Mouse (Mus musculus): ENCODE results near the gene Cnga4. TPM values are rescaled to one million over a fixed set of nuclear protein-coding genes. Genes with fewer than 3 reads are reported as not detected.
"Not testable (repeated sequence)": the region's sequence is repeated elsewhere in the genome, so short reads cannot be mapped to it uniquely, and the experiment has no call there.

Cnga4 gene
- polyA plus RNA-seq, 1 experiment from 2014 or later: 0.09 TPM

DNA sequence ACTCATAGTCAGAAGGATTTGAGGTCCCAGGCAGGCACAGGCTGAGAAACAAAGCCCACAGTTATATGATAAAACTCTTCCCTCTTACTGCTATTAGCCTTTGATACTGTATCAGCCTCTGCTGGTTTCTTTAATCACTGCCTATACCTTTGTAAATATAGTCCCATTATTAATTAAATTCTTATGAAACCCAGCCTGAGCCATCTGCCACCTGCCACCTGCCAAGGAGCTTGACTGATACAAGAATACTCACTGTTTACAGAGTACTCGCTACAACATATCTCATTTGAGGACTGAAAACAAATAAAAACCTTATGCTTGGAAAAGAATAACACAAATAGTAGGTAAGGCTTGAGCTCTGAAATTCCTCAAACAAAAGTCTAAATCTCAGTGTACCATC, 9.8 kb upstream of the Cnga4 start:
- H3K9me3 ChIP-seq: no peaks in the 10 kb centered on the region
- H3K4me1 ChIP-seq: peaks cover 10% of the 10 kb centered on the region
- no peak overlapping the region for H3K4me3 ChIP-seq
- WGBS: 79% methylated on average over 1 of the region's 1 CpGs
- H3K27ac ChIP-seq: no peak overlapping the region
- H3K36me3 ChIP-seq (replicated peaks): peaks cover 39% of the 10 kb centered on the region
- H3K27me3 ChIP-seq (ENCODE audit: poor library complexity, severe bottlenecking): no peaks in the 10 kb centered on the region
- no peak for DNase-seq (ENCODE audit: extremely low spot score, low spot score)

DNA sequence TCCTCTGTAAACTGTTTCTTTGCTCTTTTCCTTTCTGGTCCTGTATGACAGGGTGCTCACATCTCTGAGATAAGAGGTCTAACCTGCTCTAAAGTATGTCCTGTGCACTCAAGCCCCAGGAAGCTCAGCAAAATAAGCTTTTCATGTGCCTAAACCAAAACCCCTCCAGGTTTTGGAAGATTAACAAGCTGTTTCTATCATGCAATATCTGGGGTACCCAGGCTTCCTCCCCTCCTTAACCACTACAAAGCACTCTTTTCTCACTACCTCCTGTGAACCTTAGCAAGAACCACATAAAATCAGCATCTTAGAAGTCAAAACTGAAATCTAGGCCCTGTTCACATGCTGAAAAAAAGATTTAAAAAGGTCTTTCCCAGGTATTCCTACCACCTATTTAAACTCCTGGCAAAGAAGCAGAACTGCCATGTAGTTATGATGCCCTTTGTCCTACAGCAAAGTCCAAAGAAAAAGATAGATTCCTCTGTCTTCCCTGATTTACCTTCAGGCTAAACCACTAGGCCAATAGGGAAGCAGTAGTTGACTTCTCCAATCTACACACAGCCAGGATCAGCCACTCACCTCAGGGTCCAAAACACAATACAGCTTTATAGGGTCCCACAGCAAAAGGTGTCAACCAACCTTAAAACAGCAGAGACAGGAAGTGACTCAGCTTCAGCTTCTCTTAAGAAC, 9.1 kb upstream of the Cnga4 start:
- DNase-seq (ENCODE audit: extremely low spot score, low spot score): no peak
- no peaks in the 10 kb centered on the region for H3K9me3 ChIP-seq
- H3K36me3 ChIP-seq (replicated peaks): peaks cover 33% of the 10 kb centered on the region
- H3K4me3 ChIP-seq: no peak overlapping the region
- peaks cover 10% of the 10 kb centered on the region for H3K4me1 ChIP-seq
- no peaks in the 10 kb centered on the region for H3K27me3 ChIP-seq (ENCODE audit: poor library complexity, severe bottlenecking)
- no peak overlapping the region for H3K27ac ChIP-seq

DNA sequence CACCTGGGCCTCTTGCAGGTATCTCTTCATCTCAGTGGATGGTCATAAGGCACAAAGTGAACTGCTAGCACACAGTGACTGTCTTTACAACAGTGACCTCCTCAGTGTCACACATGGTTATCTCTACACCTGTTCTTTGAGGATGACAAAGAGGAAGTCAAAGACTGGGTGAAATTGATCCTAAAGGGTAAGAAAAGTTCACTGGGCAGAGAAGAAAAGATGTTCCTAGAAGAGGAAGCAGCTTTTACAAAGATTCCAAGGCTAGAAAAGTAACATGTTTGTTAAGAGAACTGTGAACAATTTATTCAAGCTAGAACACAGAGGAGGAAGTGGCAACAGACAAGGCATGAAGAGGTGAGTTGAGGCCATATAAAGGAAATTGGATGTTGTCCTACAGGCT, 8.2 kb upstream of the Cnga4 start:
- no peaks in the 10 kb centered on the region for H3K9me3 ChIP-seq
- H3K27me3 ChIP-seq (ENCODE audit: poor library complexity, severe bottlenecking): no peaks in the 10 kb centered on the region
- H3K4me1 ChIP-seq: peaks cover 16% of the 10 kb centered on the region
- H3K36me3 ChIP-seq (replicated peaks): peaks cover 31% of the 10 kb centered on the region
- no peak for DNase-seq (ENCODE audit: extremely low spot score, low spot score)
- H3K27ac ChIP-seq: no peak overlapping the region
- no peak overlapping the region for H3K4me3 ChIP-seq

DNA sequence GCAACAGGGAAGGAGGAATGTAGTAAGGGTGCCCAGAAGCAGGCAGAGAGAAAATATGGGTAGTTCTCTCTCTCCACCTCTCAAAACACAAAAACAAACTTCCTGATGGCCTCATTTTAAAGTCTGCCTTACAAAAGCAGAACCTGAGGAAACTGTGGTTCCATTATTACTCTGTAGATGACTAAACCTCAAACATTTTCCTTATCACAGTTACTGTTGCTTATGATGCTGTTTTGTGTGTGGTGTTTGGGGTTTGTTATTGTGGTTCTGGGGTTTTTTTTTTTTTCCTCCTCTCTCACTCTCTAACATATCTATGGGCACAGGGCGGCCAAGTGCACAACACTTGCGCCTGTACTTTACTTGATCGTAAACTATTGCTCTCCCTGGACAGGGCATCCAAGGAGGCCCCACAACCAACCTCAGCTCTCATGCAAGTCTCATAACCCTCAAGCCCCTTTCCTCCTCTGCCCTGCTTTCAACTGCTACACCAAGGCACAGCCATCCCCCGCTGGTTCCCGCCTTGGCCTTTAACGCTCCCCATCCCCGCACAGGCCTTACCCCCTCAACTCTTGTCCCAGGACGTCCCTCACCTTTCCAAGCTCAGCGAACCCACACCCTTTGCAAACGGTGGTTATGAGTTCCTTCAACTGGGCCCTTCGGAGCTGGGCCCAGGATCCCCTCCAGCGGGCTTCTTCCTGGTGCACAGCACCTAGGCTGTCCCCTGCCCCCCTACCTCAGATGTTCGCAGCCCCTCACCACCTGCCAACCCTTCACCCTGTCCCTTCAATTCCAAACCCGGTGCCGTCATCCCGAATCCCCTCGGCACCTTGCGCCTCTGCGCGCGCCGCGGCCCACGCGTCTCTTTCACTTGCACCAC, 5.1 kb upstream of the Cnga4 start:
- DNase-seq (ENCODE audit: extremely low spot score, low spot score): no peak

DNA sequence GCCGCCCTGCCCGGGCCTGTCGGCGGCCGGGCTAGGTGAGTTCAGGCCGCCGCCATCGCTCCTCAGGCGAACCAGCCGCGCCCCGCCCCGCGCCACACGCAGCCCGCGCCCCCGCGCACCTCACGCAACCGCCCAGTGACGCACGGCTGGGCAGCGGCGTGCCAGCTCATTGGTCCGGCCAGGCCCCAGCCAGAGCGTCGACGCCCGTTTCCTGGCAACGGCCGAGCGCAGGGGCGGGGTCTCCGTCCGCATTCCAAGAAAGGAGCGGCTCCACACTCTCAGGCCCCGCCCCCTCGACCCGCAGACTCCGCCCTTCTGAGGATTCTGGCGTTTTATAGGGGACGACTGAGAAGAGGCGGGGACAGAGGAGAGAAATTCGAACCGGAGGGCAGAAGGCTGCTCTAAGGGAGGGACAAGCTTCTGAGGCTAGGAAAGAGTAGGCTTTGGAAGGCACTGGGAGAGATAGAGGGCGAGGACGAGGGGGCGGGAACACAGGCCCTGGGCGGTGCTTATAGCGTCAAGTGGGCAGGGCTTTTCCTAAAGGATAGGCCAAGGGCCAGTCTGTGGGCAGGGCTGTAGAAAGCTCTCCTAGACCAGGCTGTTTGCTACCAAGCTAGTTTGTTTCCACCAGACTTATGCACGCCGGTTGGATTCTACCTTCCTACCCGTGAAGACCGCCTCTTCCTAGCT, 4.3 kb upstream of the Cnga4 start, which contains the start of gene Fam160a2:
Gene Fam160a2 (minus strand): TSS at position 120 of the 690 bp plus-strand sequence.
- Histone ChIP-seq H3K27ac (peak within 1 kb of the TSS; percentile 92), H3K9me3 (no peaks in the 10 kb centered on the region), H3K27me3 (ENCODE audit: poor library complexity, severe bottlenecking) (no peaks in the 10 kb centered on the region), H3K4me1 (peaks cover 17% of the 10 kb centered on the region), H3K36me3 (replicated peaks) (peaks cover 10% of the 10 kb centered on the region; the same call in 1 of the 2 replicates), H3K4me3 (peak within 1 kb of the TSS; percentile 83)
- peak; percentile 99 for DNase-seq (ENCODE audit: extremely low spot score, low spot score)
- under 1% methylated on average over 55 of the region's 55 CpGs for WGBS

More for the DNA sequence above, 5.1 kb upstream of the Cnga4 start:
- no peaks in the 10 kb centered on the region for H3K27me3 ChIP-seq (ENCODE audit: poor library complexity, severe bottlenecking)
- peak overlapping the region; percentile 83 for H3K4me3 ChIP-seq
- H3K4me1 ChIP-seq: peaks cover 17% of the 10 kb centered on the region
- H3K9me3 ChIP-seq: no peaks in the 10 kb centered on the region
- H3K36me3 ChIP-seq (replicated peaks): peaks cover 13% of the 10 kb centered on the region; the same call in 1 of the 2 replicates
- peak overlapping the region; percentile 92 for H3K27ac ChIP-seq
- 3% methylated on average over 25 of the region's 25 CpGs for WGBS

DNA sequence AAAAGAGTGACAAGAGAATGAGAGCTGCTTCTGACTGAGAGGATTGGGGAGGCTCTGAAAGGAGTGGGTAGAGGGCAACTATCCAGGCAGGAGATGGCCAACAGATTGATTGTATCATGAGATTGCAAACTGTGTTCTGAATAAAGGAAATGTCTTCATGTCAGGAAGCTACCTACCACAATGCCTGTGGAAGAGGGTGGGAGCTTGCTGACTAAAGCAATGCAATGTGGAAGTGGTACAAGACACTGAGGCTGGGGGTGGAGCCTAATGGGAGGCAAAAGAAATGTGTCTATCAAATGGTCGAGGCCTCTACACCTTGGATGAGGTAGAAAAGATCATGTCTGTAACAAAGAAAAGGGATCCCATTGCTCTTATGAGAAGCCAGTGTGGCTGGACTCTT, 2.0 kb downstream of the Cnga4 start:
- no peaks in the 10 kb centered on the region for H3K4me1 ChIP-seq
- DNase-seq (ENCODE audit: extremely low spot score, low spot score): no peak
- no peak overlapping the region for H3K4me3 ChIP-seq
- H3K9me3 ChIP-seq: no peaks in the 10 kb centered on the region
- WGBS: 70% methylated on average over 1 of the region's 1 CpGs
- no peaks in the 10 kb centered on the region for H3K36me3 ChIP-seq (replicated peaks)
- 0 out of 2 replicates have a peak, but pooled peaks cover 3% of the 10 kb centered on the region for H3K27me3 ChIP-seq (ENCODE audit: poor library complexity, severe bottlenecking)
- no peak overlapping the region for H3K27ac ChIP-seq

DNA sequence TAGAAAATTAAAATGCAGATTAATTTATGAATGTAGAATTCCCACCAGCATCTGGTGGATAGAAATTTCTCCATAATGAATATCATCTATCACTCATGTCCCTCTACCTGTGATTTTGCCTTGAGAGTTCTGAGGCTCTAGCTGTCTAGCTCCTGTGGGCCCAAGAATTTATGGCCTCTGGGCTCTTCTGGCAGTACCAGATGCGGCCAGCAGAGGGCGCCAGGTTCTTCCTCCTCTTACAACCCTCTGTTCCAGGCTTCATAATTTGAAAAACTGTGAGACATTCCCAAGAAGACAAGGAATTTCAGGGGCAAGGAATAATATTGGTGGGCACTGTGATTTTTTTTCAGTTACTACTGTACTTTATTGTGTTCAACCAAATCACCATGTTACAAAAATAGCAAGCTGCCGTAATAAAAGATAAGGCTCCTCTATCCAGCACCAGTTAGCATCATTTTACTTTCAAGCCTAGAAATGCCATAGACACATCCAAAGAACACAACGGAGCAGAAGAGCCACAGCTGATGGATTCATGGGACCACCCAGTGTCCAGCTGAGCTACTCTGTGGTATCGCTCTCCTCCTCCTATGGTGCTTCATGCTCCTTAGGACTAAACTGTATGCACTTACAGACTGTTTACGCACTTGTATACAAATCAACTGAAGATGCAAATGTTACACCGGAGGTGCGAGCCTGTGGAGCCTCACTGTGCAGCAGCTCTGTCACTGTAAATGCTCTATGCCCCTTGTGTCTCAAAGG, 7.7 kb downstream of the Cnga4 start:
- H3K4me1 ChIP-seq; H3K27ac ChIP-seq; H3K27me3 ChIP-seq (ENCODE audit: poor library complexity, severe bottlenecking); H3K9me3 ChIP-seq; H3K4me3 ChIP-seq; H3K36me3 ChIP-seq (replicated peaks): not testable (repeated sequence)
- DNase-seq (ENCODE audit: extremely low spot score, low spot score): peak; percentile 66
- 66% methylated on average over 8 of the region's 8 CpGs for WGBS

DNA sequence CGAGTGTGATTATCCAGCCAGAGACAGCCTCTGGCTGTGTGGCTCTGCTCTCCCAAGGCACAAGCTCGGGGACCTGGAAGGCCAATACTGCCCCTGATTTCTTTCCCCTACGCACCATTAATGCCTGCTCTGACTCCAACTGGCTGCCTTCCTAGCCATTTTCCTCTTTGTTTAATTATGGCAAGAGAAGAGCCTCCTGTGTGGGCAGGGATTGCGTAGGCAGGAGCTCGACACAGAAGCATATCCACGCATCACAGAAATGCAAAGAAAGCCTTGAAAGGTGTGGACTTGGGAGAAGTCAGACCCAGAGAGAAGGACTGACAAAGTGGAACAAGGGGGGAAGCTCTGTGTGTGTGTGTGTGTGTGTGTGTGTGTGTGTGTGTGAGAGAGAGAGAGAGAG, 10.0 kb downstream of the Cnga4 start:
- Histone ChIP-seq H3K4me1 (no peaks in the 10 kb centered on the region), H3K4me3 (no peak overlapping the region), H3K27ac (no peak overlapping the region), H3K36me3 (replicated peaks) (no peaks in the 10 kb centered on the region), H3K9me3 (no peaks in the 10 kb centered on the region), H3K27me3 (ENCODE audit: poor library complexity, severe bottlenecking) (0 out of 2 replicates have a peak, but pooled peaks cover 3% of the 10 kb centered on the region)
- 65% methylated on average over 6 of the region's 6 CpGs for WGBS
- no peak for DNase-seq (ENCODE audit: extremely low spot score, low spot score)

DNA sequence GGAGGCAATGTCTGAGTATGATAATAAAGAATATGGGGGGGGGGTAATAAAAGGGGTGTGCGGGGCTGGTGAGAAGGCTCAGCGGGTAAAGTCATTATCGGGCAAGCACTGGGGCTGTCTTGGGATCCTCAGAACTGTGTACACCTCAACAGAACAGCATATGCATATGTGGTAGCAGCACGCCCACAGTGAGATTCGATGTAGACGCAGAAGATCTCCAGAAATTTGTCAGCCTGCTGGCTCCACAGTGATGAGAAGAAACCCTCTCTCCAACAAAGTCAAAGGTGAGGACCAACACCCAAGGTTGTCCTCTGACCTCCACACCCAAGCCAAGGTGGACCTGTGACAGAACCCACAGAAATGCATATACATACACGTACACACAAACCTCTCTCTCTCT, 12.2 kb downstream of the Cnga4 start:
- no peaks in the 10 kb centered on the region for H3K27me3 ChIP-seq (ENCODE audit: poor library complexity, severe bottlenecking)
- no peak for DNase-seq (ENCODE audit: extremely low spot score, low spot score)
- H3K36me3 ChIP-seq (replicated peaks): no peaks in the 10 kb centered on the region
- 93% methylated on average over 7 of the region's 7 CpGs for WGBS
- H3K4me3 ChIP-seq: no peak overlapping the region
- H3K9me3 ChIP-seq: no peaks in the 10 kb centered on the region
- H3K4me1 ChIP-seq: no peaks in the 10 kb centered on the region
- H3K27ac ChIP-seq: no peak overlapping the region

DNA sequence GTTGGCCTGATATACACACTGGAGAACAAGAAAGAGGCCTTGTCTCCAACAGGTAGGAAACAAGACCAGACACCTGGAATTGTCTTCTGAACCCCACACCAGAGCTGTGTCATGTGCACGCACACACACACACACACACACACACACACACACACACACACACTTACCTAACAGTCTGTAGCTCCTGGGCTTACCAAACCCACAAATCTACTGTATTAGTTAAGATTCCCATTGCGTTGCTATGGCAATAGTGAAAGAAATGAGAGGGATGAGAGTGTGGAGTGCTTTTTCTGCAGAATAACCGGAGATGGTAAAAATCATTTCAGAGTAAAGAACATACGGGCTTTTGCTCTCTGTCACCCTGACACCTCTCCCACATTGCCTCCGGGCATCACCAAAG, 13.7 kb downstream of the Cnga4 start:
- Histone ChIP-seq H3K36me3 (replicated peaks) (no peaks in the 10 kb centered on the region), H3K9me3 (no peaks in the 10 kb centered on the region), H3K4me1 (no peaks in the 10 kb centered on the region), H3K27ac (no peak overlapping the region), H3K4me3 (no peak overlapping the region), H3K27me3 (ENCODE audit: poor library complexity, severe bottlenecking) (no peaks in the 10 kb centered on the region)
- WGBS: 92% methylated on average over 5 of the region's 5 CpGs
- no peak for DNase-seq (ENCODE audit: extremely low spot score, low spot score)

DNA sequence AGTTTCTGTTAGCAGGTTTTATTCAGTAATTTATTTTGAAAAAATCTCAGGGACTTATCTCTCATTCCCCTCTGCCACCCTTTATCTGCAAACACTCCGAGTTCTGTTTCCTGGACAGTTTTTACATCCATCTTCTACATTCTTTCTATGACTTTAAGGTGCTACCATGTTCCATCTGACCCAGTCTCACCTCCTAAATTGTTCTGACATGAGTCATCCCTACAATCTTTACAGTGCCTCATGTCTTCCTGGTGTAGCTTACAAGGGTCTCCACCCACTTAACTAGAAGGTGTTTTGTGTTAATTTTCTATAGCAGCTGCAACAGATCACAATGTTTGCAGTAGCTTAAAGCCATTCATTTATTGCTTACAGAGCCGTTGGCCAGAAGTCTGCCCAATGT, 16.5 kb downstream of the Cnga4 start:
- peaks cover 27% of the 10 kb centered on the region for H3K27me3 ChIP-seq (ENCODE audit: poor library complexity, severe bottlenecking)
- no peaks in the 10 kb centered on the region for H3K36me3 ChIP-seq (replicated peaks)
- H3K4me3 ChIP-seq: no peak overlapping the region
- 69% methylated on average over 2 of the region's 2 CpGs for WGBS
- no peak overlapping the region for H3K27ac ChIP-seq
- H3K9me3 ChIP-seq: no peaks in the 10 kb centered on the region
- DNase-seq (ENCODE audit: extremely low spot score, low spot score): no peak
- peaks cover 10% of the 10 kb centered on the region for H3K4me1 ChIP-seq

DNA sequence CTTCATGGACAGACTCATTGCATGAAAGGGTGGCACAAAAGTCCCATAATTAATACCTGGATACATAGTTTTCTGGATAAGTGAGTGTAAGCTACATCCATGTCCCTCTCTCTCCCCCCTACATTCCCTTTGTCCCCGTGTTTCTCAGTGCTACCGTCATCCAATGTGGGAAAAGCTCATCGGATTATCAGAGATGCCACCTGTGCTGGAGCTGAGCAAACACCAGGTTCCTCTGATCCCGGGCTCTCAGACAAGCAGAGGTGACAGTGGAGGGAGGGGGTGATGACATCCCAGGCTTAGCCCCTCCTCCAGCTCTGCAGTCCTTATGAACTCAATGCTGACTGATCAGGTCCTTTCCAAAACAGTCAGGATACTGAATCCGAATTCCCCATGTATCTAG, 20.0 kb downstream of the Cnga4 start:
- H3K27ac ChIP-seq: no peak overlapping the region
- WGBS: 32% methylated on average over 5 of the region's 5 CpGs
- H3K36me3 ChIP-seq (replicated peaks): no peaks in the 10 kb centered on the region
- H3K4me1 ChIP-seq: peaks cover 15% of the 10 kb centered on the region
- no peak for DNase-seq (ENCODE audit: extremely low spot score, low spot score)
- H3K27me3 ChIP-seq (ENCODE audit: poor library complexity, severe bottlenecking): peaks cover 49% of the 10 kb centered on the region
- H3K9me3 ChIP-seq: no peaks in the 10 kb centered on the region
- H3K4me3 ChIP-seq: no peak overlapping the region
